Comparison of ENCODE assay signal across 30 mouse cellular contexts in genomic region chrX:48466174-48466573, GRCm38 (mm10). TPM values are rescaled to one million over a fixed set of nuclear protein-coding genes. Genes with fewer than 3 reads are reported as not detected.
DNase-seq lines count a peak whose midpoint lies in the region; ATAC-seq lines count a peak whose summit lies in the region.
"Had no signal": no experiment of that assay in that cellular context is flagged by ENCODE, and none has a peak within 500 bp of the region (broad histone marks: within the 10 kb centered on the region; RNA-seq: fewer than 3 reads in every experiment).

No protein-coding gene starts in this region.

- DNase-seq in 3T3-L1 (ENCODE audit: low read depth, low spot score) (peak; percentile 44), 416B (ENCODE audit: low read depth) (peak; percentile 84), NIH3T3 (ENCODE audit: low read depth) (peak; percentile 8)
- DNase-seq in cerebellum, adult 11-12 months = no peak
- no peak for DNase-seq in natural killer cell, adult 2 months (ENCODE audit: low spot score in 2 of 2)
- DNase-seq: adrenal gland, postnatal 10 days; B cell, adult 2 months; cerebellum, adult 11 months; cerebellum, adult 8-10 months; cerebellum, postnatal 10 days; cerebellum, postnatal 36 days; embryo, embryonic 11 days; gastrocnemius, postnatal 25 days; heart, postnatal 10 days; heart, postnatal 36 days; kidney, adult 11 months had no signal

- H3K4me1 ChIP-seq in hindbrain, embryonic 13.5 days (replicated peaks) = no peaks in the 10 kb centered on the region
- H3K4me1 ChIP-seq: embryonic facial prominence, embryonic 10.5 days; embryonic facial prominence, embryonic 13.5 days; forebrain, embryonic 12.5 days; hindbrain, embryonic 10.5 days had no signal

- no peaks in the 10 kb centered on the region for H3K9me3 ChIP-seq in hindbrain, embryonic 13.5 days
- H3K9me3 ChIP-seq: embryonic facial prominence, embryonic 10.5 days; embryonic facial prominence, embryonic 13.5 days; forebrain, embryonic 12.5 days; forebrain, embryonic 15.5 days; heart, embryonic 12.5 days; heart, embryonic 15.5 days had no signal

- no peak overlapping the region for H3K9ac ChIP-seq in hindbrain, embryonic 13.5 days
- H3K9ac ChIP-seq: embryonic facial prominence, embryonic 13.5 days; forebrain, embryonic 12.5 days; forebrain, embryonic 15.5 days; heart, embryonic 12.5 days; heart, embryonic 15.5 days; hindbrain, embryonic 14.5 days had no signal

- no peak overlapping the region for H3K27ac ChIP-seq in hindbrain, embryonic 13.5 days
- H3K27ac ChIP-seq: embryonic facial prominence, embryonic 10.5 days; embryonic facial prominence, embryonic 13.5 days; forebrain, embryonic 12.5 days; forebrain, embryonic 15.5 days; heart, embryonic 15.5 days; hindbrain, embryonic 10.5 days; hindbrain, embryonic 14.5 days; hindbrain, postnatal 0 days had no signal

- H3K4me2 ChIP-seq in hindbrain, embryonic 13.5 days = no peak overlapping the region
- H3K4me2 ChIP-seq: embryonic facial prominence, embryonic 13.5 days; forebrain, embryonic 12.5 days; forebrain, embryonic 15.5 days; heart, embryonic 12.5 days; heart, embryonic 15.5 days; hindbrain, embryonic 14.5 days had no signal

- H3K36me3 ChIP-seq in hindbrain, embryonic 13.5 days = no peaks in the 10 kb centered on the region
- H3K36me3 ChIP-seq: embryonic facial prominence, embryonic 10.5 days; embryonic facial prominence, embryonic 13.5 days; forebrain, embryonic 12.5 days; forebrain, embryonic 15.5 days; heart, embryonic 12.5 days; heart, embryonic 15.5 days; hindbrain, embryonic 10.5 days had no signal

- H3K4me3 ChIP-seq in hindbrain, embryonic 13.5 days = no peak overlapping the region
- H3K4me3 ChIP-seq: embryonic facial prominence, embryonic 10.5 days; embryonic facial prominence, embryonic 13.5 days; erythroblast, embryonic 14.5 days; forebrain, embryonic 12.5 days; forebrain, embryonic 15.5 days; heart, embryonic 12.5 days; heart, embryonic 15.5 days; hindbrain, embryonic 10.5 days had no signal

- WGBS in hindbrain, embryonic 13.5 days = 89% methylated on average over 2 of the region's 2 CpGs

- no peak for ATAC-seq in hindbrain, embryonic 13.5 days (ENCODE audit: low FRiP score)
- ATAC-seq: CD4-positive, CD25-positive, alpha-beta regulatory T cell, adult 4 months; forebrain, embryonic 15.5 days; hindbrain, postnatal 0 days; inflammation-experienced regulatory T-cells, adult 6 months; Patski had no signal

- H3K27me3 ChIP-seq in hindbrain, embryonic 13.5 days = no peaks in the 10 kb centered on the region
- H3K27me3 ChIP-seq: embryonic facial prominence, embryonic 13.5 days; forebrain, embryonic 12.5 days; forebrain, embryonic 15.5 days; heart, embryonic 12.5 days; heart, embryonic 15.5 days had no signal

RNA-seq across cellular contexts. Expression of gene Elf4, which starts 3.2 kb away (rescaled TPM):
- 0.69 and 0.84 TPM in 2 replicates for polyA plus RNA-seq in hindbrain, embryonic 13.5 days (2015; fragmentation: Nextera tagmentation; extraction: Ambion mirVana)

RNA-seq across cellular contexts. Expression of gene Aifm1, which starts 47.2 kb away (rescaled TPM):
- 43.1 and 45.7 TPM in 2 replicates for polyA plus RNA-seq in hindbrain, embryonic 13.5 days (2015; fragmentation: Nextera tagmentation; extraction: Ambion mirVana)

RNA-seq across cellular contexts. Expression of gene Rab33a, which starts 52.9 kb away (rescaled TPM):
- polyA plus RNA-seq in hindbrain, embryonic 13.5 days (2015; fragmentation: Nextera tagmentation; extraction: Ambion mirVana) = 86.1 and 94.1 TPM in 2 replicates
- polyA plus RNA-seq: erythroblast, embryonic 14.5 days had no signal

Comparison
In these comparisons a context has a peak if more than half of its experiments do, and no peak if none do; other contexts are left out.
1. DNase-seq: peak in 3T3-L1 (single experiment), 416B (single experiment) and NIH3T3 (single experiment); none in cerebellum, adult 11-12 months (single experiment) and natural killer cell, adult 2 months (0 of 2).